Mouse (Mus musculus) monocyte, adult 2 months (primary cell): ENCODE measurements around the gene Arntl.

ENCODE experiments used
- DNase-seq, 2 experiments: peaks; one replicate each; pipeline ENCODE4 v3.0.0; 2022; ENCODE audit warnings: low spot score in 2 of 2, low read depth in 1 of 2

Gene Arntl

DNA sequence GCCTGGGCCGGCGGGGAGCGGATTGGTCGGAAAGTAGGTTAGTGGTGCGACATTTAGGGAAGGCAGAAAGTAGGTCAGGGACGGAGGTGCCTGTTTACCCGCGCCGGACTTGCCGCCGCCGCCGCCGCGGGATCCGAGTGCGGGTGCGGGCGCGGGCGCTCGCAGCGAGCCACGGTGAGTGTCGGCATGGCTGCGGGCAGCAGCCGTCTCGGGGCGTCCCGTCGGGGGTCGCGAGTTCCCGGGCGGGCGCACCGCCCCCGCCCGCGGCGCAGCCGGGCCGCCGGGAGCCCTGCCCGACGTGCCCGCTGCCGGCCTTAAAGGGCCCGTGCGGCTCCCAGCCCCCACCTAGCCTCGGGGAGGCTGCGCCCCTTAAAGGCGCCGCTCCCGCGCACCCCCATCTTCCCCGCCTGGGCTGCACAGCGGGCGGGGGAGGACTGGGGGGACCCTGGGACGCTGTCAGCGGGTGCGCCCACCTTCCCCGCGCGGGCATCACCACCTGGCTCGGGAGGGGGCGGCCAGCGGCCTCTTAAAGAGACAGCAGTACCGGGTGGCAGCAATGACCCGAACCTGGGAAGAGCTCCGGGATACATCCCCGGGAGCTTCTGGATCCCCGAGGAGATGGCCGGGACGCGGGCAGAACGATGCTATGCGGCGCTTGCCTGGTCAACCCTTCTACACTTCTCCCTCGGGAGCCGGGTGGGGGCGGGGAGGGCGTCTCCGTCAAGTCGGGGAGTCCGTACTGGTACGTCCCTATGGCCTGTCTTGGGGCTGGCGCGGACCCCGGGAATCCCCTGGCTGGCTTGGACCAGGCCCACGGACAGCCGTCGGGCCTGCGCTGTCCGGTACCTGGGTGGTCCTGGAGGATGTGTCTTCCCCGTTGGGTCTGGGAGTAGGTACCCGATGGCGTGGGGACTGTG lies 464 bp downstream of the Arntl start:
- DNase-seq, result no peak

GRCm38 (mm10) chr7:113208388-113208753 lies 1.1 kb downstream of the Arntl start:
- no peak for DNase-seq

GRCm38 (mm10) chr7:113210441-113210840 lies 3.2 kb downstream of the Arntl start:
- DNase-seq, result no peak

DNA sequence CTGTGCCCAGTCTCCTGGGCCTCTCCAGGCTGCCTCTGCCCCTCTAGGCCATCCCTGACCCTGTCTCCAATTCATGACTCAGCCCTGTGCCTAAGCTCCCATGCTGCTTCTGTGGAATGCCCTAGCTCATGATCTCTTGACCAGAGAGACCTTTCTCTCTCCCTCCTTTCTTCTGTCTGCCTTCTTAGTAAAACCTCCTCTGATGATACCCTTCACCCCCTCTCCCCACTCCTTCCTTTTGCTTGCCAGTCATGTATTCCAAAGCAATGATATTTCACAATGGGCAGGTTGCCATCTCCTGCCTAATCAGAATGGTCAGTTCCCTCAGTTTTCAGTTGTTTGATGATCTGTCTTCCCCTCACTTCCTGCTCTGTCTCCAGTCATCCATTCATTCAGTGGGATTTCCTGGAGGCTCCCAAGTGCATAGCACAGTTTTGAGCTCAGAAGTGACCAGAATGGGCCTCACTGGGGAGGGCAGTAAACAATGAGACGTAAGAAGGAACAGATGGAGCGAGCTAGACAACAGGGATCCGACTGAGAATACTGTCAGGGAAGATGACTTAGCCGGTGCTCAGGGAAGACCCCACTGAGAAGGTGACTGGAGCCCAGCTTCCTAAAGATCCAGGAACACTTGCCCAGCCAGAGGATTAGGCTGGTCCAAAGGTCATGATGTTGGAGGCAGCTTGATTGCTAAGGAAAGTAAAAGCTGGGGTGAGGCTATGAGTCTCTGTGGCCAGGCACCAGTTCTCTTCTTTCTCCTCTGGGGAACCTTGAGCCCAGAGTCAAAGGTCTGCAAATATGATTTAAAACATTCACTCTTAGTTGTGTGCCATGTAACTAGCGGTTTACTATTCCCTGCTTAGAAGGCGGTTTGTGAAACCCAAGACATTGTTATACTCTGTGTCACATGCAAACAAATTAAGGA lies 7.2 kb downstream of the Arntl start:
- no peak for DNase-seq

GRCm38 (mm10) chr7:113216152-113216551 lies 8.9 kb downstream of the Arntl start:
- DNase-seq, result no peak

- DNase-seq, result no peak
Measured at GRCm38 (mm10) chr7:113219416-113219815, 12.2 kb downstream of the Arntl start.

- DNase-seq, result no peak
Measured at GRCm38 (mm10) chr7:113219864-113220263, 12.6 kb downstream of the Arntl start.

DNA sequence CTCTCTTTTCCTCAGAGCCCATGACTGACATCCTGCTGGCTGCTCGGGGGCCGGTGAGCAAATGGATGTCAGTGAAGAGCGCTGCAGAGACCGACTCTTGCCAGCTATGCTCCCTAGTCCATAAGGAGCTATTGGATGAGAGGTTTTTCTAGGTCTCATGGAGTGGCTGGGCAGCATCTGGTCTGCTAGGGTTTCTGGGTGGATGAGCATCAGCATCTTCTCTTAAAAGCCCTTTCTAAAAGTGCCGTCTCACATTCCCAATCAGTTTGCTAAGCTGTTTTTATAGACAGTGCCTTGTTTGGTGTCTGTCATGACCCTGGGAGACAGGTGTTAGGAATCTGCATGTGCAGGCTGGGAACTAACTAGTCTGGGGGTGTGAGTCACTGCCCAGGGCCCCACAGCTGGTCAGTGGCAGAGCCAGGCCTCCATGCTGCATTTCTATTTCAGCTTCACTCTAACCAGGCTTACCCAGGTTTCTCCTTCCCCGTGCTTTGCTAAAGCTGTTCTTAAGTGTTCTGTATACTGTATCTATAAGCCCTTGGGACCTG lies 13.5 kb downstream of the Arntl start:
- no peak for DNase-seq

- DNase-seq, result no peak
Measured at GRCm38 (mm10) chr7:113222821-113223220, 15.6 kb downstream of the Arntl start.

DNA sequence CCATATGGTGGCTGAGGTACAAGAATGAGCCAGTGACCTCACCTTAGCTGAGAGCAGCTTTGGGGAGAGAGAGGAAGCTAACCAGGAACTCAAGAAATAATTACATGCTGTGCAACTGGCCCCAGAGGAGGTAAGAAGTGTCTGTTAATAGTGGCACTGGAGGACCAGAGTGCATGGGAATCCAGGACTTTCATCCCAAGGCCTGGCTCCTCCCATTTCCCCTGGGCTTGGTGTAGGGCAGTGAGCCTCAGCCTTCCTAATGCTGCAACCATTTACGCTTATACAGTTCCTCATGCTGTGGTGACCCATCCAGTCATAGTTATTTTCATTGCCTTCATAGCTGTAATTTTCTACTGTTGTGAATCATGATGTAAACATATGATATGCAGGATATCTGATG lies 17.4 kb downstream of the Arntl start:
- DNase-seq, result no peak

DNA sequence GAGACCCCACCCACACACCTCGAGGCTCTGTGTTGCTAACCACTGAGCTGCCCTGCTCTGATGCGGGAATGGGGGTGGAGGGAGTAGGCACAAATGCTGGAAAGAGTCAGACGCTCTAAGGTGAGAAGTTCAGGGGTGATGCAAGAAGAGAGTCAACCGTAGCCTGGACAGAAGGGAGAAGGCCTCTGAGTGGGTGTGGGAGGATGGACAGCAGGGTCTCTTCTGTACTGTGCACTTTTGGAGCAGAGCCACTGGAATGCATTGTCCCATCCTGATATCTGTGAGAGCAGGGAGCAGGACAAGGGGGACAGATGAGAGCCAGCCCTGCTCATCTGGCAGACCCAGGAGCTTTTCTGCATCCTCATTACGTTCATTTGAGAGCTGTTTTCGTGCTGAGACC lies 21.2 kb downstream of the Arntl start:
- DNase-seq, result no peak

DNA sequence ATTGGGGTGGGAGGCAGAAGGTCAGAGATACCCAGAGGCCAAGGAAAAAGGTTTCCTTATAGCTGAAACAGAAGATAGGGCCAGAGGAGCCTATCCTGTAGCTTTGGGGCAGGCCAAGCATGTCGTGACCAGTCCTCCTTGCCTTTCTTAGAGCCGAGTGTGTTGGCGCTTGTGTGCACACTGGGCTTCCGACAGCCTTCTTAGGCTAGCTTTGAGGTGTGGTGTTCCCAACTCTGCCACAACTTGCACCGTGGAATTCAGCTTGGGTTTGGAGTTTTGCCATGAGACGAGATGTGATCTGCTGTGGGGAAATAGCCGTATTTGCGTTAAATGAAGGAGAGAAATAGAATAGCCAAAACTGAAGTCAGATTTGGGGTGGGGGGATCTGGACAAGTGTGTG lies 28.9 kb downstream of the Arntl start:
- no peak for DNase-seq

DNA sequence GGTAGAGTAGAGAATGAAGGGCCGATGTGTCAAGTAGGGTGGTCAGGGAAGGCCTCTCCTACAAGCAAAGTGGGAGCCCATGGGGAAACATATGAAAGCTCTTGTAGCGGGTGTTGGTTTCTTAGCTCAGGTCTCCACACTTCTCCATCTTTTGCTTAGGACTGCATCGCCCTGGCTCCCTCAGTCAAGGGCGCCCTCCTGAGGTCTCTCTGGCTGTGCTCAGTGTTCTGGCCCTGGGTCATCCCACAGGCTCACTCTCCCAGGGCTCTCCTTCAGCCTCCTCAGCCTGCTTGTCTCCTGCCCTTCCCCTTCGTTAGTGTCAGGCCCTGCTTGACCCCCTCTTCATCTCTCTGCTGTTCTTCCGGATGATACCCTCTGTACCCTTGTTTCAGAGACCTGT lies 31.1 kb downstream of the Arntl start:
- no peak for DNase-seq

GRCm38 (mm10) chr7:113239448-113240130 lies 32.3 kb downstream of the Arntl start:
- DNase-seq, result no peak

DNA sequence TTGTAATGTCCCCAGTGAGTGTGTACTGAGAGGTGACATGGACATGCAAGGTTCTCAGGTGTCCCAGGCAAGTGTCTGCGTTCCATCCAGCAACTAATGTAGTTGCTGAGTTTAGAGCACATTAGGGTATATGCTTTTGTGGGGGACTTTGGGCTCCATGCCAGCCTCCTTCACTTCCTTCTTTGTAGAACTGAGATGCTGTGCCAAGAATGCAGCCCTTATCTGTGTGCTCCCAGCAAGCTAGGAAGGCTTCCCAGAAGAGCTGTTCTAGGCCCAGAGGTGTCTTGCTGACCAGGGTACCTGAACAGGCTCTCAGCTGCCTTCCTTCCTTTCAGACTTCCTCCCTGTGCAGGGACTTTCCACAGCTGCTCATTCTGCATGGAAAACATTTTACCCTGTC lies 33.2 kb downstream of the Arntl start:
- DNase-seq, result no peak

DNA sequence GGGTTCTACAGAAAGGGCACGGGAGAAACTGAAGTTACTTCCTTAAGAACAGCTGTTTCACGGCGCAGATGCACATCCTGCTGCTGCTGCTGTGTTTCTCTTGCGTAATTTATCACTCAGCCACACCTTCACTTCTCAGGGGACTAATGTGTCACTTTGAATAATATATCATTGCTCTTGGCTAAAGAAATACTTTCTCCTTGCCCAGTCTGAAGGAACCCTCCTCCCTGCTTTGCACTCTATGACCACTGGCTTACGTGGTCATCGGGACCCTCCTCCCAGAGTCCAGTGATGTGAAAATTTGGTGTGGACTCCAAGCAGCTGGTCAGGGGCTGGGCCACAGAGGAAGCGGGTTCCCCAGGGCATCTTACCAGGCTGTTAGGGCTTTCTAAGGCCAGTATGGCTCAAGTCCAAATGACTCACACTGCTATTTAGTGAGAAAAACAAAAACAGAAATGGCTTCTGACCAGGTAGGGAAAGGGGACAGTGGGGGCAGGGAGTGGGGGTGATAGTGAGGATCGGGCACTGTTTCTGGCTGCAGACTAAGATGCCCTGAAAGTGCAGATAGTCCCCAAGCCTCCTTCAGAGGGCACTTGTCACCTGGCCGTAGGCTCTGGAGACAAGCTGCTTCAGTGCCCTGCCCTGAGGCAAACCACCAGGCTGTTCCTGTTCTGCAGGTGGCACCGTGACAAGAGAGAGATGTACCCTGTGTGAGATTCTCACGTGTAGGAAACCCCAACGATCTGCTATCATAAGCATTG lies 34.8 kb downstream of the Arntl start:
- no peak for DNase-seq

GRCm38 (mm10) chr7:113242688-113243087 lies 35.4 kb downstream of the Arntl start:
- DNase-seq, result no peak

GRCm38 (mm10) chr7:113245144-113245543 lies 37.9 kb downstream of the Arntl start:
- DNase-seq, result no peak

- no peak for DNase-seq
Measured at GRCm38 (mm10) chr7:113246512-113246911, 39.2 kb downstream of the Arntl start.

- no peak for DNase-seq
Measured at GRCm38 (mm10) chr7:113247167-113247566, 39.9 kb downstream of the Arntl start.
